Mouse (Mus musculus) lung, postnatal 25 days (tissue): Measurements from ENCODE around the gene Frmd8.
A peak's percentile ranks its signal among the peaks of the same experiment; 100 is the strongest.

Source experiments
- DNase-seq: peaks from one replicate; pipeline ENCODE4 v3.0.0; 2022; ENCODE audit warnings: low spot score

Frmd8 gene

DNA sequence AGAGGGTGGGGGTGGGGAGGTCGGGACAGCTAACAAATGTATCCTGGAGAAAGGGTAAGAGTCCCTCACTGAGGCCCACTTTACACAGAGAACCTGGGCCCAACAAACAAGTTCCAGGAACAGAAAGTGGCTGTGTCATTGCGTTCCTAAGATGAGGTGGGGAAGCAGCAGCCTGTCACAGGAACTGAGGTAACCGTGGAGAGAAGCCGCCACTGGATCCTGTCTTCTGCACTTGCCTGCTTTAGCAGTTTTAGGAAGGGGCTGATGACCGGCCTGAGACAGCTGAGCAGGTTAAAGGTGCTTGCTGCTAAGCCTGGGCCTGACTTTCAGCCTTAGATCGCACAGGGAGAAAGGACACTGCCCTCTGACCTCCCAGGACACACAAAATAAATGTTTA, 68.3 kb downstream of the Frmd8 start:
- peak; percentile 61 for DNase-seq

DNA sequence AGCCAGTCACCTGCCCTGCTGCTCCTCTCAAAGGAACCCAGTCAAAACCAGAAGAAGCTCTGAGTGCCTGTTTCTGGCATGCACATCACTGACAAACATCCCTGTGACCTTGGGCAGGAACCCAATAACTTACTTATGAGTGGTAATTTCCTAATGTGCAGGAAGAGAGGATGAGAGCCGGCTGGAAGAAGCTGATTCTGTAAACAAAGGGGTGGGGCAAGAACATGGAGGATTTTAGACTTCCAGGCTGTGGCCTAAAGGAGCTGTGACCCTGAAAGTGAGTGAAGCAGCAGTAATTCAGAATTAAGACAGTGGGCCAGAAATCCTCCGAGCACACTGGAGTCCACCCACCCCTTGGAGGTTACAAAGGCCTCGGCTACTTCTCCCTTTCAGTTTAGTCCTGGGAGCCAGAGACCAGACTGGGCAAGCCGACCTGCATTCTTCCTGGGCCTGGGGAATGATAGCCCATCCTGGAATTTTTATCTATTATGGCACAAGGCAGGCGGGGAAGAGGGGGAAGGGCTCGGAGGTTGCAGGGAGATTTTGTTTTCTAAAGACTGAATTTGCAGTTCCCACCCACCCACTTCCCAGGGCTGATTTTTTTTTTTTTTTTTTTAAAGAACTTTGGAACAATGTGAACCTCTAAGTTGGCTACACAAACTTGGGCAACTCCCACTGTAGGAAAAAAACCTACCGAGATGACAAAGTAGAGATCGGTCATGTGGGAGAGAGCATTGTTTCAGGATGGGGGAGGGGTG, 68.8 kb downstream of the Frmd8 start:
- peak; percentile 90 for DNase-seq

DNA sequence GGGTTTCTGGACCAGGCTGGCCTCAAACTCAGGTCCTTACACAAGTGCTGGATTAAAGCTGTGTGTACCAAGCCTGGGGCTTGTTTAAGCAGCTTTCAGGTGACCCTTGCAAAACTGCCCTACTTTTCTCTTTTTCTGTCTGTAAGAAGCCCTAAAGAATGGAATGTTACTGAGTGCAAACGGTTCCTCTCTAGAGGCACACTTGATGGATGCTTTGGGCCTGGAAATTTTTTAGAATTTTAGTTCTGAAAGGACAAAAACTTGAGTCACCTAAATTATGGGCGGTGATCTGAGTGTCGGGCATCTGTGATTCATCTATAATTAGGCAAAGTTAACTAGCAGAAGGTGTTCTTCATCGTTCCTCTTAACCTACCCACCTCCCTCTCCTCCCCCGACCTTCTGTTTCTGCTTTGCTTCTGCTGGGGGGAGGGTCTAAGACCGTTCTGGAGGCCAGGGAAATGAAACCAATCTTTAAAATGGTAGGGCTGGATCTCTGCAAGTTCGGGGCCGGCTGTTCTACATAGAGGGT, 70.6 kb downstream of the Frmd8 start:
- no peak for DNase-seq

DNA sequence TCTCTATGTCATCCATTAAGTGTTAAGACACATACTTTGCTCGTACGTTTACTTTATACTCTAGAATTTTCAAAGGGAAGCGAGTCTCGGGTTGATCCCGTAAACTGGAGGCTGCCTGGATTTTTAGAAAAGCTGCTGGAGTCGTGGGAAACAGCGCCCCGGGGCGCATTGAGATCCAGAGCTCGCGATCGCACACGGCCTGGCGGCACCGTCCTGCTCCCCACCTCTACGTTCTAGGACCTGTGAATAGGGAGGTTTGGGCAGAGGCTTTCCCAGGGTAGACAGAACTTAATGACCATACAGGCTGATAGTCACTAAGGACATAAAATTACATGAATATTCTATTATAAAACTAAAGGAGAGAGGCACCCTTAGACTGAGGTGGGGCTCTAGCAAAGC, 71.2 kb downstream of the Frmd8 start:
- no peak for DNase-seq

DNA sequence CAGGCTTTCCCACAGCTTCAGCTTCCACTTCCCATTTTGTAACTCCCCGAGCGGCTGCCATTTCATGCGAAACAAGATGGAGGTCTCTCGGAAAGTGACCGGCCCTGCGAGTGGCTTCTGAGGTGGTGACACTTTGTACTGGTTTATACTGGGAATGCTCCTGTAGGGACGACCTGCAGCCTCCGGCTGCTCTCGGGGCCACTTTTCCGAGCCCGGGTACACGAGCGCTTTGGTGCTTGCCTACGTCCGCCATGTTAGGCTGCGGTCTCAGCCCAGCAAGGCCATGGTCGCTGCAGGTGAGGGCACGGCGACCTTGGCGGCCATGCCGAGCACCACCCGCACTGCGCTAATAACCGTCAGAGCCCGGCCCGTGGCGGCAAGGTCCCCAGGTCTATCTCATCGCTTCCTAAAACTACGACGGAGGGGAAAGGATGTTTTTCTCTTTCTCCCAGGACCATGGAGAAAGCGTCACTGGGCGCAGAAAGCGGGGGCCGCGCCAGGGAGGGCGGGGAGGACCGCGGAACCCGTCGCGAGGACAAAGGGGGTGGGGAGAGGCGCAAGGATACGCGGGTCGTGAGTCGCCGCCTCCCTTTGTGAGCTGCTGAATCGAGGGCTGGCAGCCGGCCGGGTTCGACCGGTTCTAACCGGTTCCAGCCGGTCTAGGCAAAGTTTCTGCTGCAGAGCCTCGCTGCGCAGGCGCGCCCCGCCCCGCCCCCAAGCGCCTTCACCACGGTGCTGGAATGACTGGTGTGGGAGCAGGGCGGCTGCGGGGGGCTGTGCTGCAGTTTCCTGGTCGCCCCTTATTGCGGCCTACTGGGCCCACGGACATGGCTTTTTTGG, 71.8 kb downstream of the Frmd8 start:
- peak; percentile 99 for DNase-seq

DNA sequence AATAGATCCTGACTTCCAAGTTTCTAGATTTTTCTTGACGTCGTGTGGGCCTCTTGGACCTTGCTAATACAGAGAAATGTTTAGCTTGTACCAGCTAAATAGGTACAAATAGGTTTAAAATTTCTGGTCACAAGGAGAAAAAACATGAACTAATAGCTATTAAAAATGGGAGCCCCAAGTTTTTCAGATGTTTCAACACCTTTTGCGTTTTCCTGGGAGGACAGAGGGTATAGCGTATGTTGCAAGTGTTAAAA, 72.4 kb downstream of the Frmd8 start:
- no peak for DNase-seq

DNA sequence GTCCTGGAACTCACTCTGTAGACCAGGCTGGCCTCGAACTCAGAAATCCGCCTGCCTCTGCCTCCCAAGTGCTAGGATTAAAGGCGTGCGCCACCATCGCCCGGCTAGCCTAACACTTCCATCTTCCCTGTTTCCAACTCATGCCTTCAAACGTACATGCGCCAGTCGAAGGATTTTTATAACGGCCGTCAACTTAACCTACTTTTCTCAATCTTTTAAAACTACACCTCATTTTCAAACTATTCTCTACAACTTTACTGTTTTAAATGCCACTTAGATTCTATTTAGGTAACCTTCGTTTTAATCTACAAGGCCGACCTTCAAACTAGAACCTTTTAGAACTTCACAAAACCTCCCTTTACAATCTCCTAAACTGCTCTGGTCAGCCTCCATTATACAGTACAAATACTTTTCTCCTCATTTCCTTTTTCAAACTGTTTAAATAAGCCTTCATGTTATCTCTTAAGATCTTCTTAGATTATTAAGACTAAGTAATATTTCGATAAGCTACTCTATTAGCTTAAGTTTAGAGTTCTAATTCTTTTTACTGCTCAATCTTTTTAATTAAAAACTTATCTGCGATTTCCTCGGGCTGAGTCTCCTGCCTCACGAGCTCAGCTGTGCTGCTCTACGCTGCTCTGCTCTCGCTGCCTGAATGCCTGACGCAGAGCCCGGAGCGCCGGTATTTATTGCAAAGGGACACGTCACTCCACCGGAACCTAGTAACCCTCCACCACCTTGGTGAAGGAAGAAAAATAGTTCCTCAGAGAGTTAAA, 72.9 kb downstream of the Frmd8 start:
- DNase-seq: peak; percentile 96

DNA sequence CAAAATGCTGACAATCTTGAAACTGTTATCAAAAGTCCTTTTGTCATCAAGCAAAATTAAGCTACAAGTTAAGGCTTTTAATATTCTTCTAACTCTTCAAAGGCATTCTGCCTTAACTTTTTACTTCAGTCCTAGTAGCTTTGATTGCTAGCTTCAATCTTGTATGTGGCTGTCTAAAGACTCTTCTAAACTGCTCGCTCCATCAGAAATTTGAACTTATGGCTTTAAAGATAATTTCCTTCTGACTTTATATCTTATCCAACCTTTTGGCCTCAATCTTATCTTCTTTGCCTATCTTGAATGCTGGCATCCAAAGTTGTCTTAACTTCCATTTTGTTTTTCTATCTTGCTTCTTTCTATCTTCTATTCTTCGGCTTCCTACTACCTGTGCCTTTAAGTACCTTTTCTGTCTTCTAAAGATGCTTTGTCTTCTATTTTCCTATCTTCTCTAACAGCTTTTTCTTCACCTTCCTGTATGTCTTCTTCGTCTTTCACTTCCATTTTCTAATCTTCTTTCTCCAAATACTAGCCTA, 73.6 kb downstream of the Frmd8 start:
- no peak for DNase-seq

DNA sequence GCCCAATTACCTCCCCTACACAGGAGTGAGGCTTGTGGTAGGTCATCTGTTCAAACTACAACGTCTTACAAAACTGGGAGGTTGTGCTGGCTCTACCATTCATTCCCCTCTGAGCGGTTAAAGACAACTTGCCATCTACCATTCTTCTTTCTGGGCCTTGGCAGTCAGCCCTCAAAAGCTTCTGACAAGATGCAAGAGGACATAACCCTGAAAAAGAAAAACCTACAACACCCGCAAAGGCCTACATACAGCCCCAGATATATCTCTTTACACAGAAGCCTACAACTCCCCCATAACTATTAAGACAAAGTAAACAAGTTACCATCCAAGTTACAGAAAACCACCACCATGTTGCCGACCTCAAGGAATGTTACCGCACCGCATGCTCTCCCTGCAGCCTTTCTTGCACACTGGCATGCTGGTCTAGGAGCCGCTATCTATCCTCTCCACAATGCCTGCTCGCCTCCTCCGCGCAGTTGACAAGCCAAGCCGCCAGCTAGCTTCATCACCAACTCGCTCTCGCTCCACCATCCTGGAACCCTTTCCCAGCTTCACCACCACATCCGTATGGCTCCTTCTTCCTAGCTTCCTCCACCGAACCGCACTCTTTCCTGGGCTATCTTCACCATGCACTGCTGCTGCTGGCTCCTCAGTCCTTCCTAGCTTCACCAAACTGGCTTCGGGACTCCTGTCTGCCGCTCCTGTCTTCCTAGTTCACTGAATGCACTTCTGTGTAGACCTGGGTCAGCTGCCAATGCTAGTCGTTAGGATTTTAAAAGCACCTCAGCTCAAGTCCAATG, 74.2 kb downstream of the Frmd8 start:
- DNase-seq: no peak

DNA sequence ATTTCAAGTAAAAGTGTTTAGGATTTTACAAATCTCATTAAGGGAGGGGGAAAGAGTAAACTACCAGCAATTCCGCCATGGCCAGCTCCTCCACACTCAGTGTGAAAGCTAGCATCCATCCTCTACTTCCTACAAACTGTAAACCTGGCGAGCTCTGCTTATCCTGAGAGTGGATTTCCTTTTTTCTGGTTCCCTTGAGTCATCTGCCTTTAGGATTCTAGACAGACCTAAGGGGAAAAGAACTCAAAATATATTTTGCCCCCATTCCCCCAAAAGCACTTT, 74.8 kb downstream of the Frmd8 start:
- DNase-seq: no peak
